8 mouse cellular contexts compared by ENCODE assay signal in genomic region chr2:25182664-25183063, GRCm38 (mm10). TPM values are rescaled to one million over a fixed set of nuclear protein-coding genes. Genes with fewer than 3 reads are reported as not detected.
DNase-seq lines count a peak whose midpoint lies in the region; ATAC-seq lines count a peak whose summit lies in the region.
"Had no signal": no experiment of that assay in that cellular context is flagged by ENCODE, and none has a peak within 500 bp of the region (broad histone marks: within the 10 kb centered on the region; RNA-seq: fewer than 3 reads in every experiment).

No protein-coding gene starts in this region.

- H3K9ac ChIP-seq in lung, embryonic 16.5 days (ENCODE audit: low read length) = peak overlapping the region; percentile 33
- H3K9ac ChIP-seq in forebrain, embryonic 15.5 days (replicated peaks) = no peak overlapping the region
- no peak overlapping the region for H3K9ac ChIP-seq in limb, embryonic 15.5 days
- H3K9ac ChIP-seq in stomach, embryonic 16.5 days (ENCODE audit: low read length) = peak overlapping the region; percentile 38; the same call in 1 of the 2 replicates

- 22% methylated on average over 6 of the region's 6 CpGs for WGBS in lung, embryonic 16.5 days
- WGBS in forebrain, embryonic 15.5 days = 3% methylated on average over 6 of the region's 6 CpGs
- 31% methylated on average over 6 of the region's 6 CpGs for WGBS in limb, embryonic 15.5 days
- WGBS in stomach, embryonic 16.5 days = 20% methylated on average over 6 of the region's 6 CpGs

- no peak overlapping the region for H3K27ac ChIP-seq in lung, embryonic 16.5 days (ENCODE audit: low read length)
- peak overlapping the region; percentile 88 for H3K27ac ChIP-seq in forebrain, embryonic 15.5 days (replicated peaks)
- no peak overlapping the region for H3K27ac ChIP-seq in limb, embryonic 15.5 days
- no peak overlapping the region for H3K27ac ChIP-seq in stomach, embryonic 16.5 days (ENCODE audit: low read length)

- H3K4me2 ChIP-seq in lung, embryonic 16.5 days (ENCODE audit: low read depth, low read length) = peak overlapping the region; percentile 87
- H3K4me2 ChIP-seq in forebrain, embryonic 15.5 days (replicated peaks) = peak overlapping the region; percentile 83
- H3K4me2 ChIP-seq in limb, embryonic 15.5 days = peak overlapping the region; percentile 24; the same call in 1 of the 2 replicates
- H3K4me2 ChIP-seq in stomach, embryonic 16.5 days (ENCODE audit: low read depth, low read length) = peak overlapping the region; percentile 85

- no peak for ATAC-seq in lung, embryonic 16.5 days (ENCODE audit: low read depth)
- no peak for ATAC-seq in forebrain, embryonic 15.5 days (replicated peaks)
- ATAC-seq in limb, embryonic 15.5 days (ENCODE audit: insufficient number of reproducible peaks, low FRiP score, low TSS enrichment, low read depth) = no peak
- ATAC-seq in stomach, embryonic 16.5 days (ENCODE audit: insufficient read depth, low FRiP score) = no peak

- H3K4me3 ChIP-seq in lung, embryonic 16.5 days (ENCODE audit: low read length) = peak overlapping the region; percentile 63
- peak overlapping the region; percentile 73 for H3K4me3 ChIP-seq in forebrain, embryonic 15.5 days
- H3K4me3 ChIP-seq in limb, embryonic 15.5 days = peak overlapping the region; percentile 50
- peak overlapping the region; percentile 35 for H3K4me3 ChIP-seq in stomach, embryonic 16.5 days (replicated peaks; ENCODE audit: low read length)

- DNase-seq in lung, postnatal 36 days = no peak
- DNase-seq in frontal cortex, postnatal 36 days (ENCODE audit: low spot score in 2 of 2) = no peak
- DNase-seq in cerebellum, adult 18-20 months = no peak

- peaks cover 26% of the 10 kb centered on the region for H3K27me3 ChIP-seq in lung, embryonic 16.5 days (ENCODE audit: control insufficient read depth, insufficient read depth, low read depth, low read length)
- no peaks in the 10 kb centered on the region for H3K27me3 ChIP-seq in forebrain, embryonic 15.5 days
- peaks cover 78% of the 10 kb centered on the region for H3K27me3 ChIP-seq in limb, embryonic 15.5 days
- peaks cover 30% of the 10 kb centered on the region for H3K27me3 ChIP-seq in stomach, embryonic 16.5 days (ENCODE audit: control insufficient read depth, insufficient read depth, low read length)

- H3K9me3 ChIP-seq in lung, embryonic 16.5 days (ENCODE audit: control insufficient read depth, low read length) = no peaks in the 10 kb centered on the region
- no peaks in the 10 kb centered on the region for H3K9me3 ChIP-seq in forebrain, embryonic 15.5 days
- H3K9me3 ChIP-seq in limb, embryonic 15.5 days = no peaks in the 10 kb centered on the region
- H3K9me3 ChIP-seq in stomach, embryonic 16.5 days (replicated peaks; ENCODE audit: control insufficient read depth, low read length) = no peaks in the 10 kb centered on the region

- peaks cover 18% of the 10 kb centered on the region for H3K4me1 ChIP-seq in lung, embryonic 16.5 days (replicated peaks; ENCODE audit: control insufficient read depth, insufficient read depth, low read length)
- H3K4me1 ChIP-seq in forebrain, embryonic 15.5 days = peaks cover 82% of the 10 kb centered on the region
- H3K4me1 ChIP-seq in limb, embryonic 15.5 days = peaks cover 51% of the 10 kb centered on the region
- peaks cover 29% of the 10 kb centered on the region for H3K4me1 ChIP-seq in stomach, embryonic 16.5 days (ENCODE audit: control insufficient read depth, insufficient read depth, low read length)

- no peaks in the 10 kb centered on the region for H3K36me3 ChIP-seq in lung, embryonic 16.5 days (ENCODE audit: control insufficient read depth, insufficient read depth, low read length)
- H3K36me3 ChIP-seq in forebrain, embryonic 15.5 days = no peaks in the 10 kb centered on the region
- no peaks in the 10 kb centered on the region for H3K36me3 ChIP-seq in limb, embryonic 15.5 days
- no peaks in the 10 kb centered on the region for H3K36me3 ChIP-seq in stomach, embryonic 16.5 days (ENCODE audit: control insufficient read depth, insufficient read depth, low read length)

RNA-seq across cellular contexts. Expression of gene Nrarp, which starts 2.1 kb away (rescaled TPM):
- polyA plus RNA-seq in lung, embryonic 16.5 days (2015; fragmentation: Nextera tagmentation; extraction: Ambion mirVana) = 9.8 and 10.0 TPM in 2 replicates
- polyA plus RNA-seq in forebrain, embryonic 15.5 days (2015; fragmentation: Nextera tagmentation; extraction: Ambion mirVana) = 25.2 and 27.5 TPM in 2 replicates
- polyA plus RNA-seq in limb, embryonic 15.5 days (2015; fragmentation: Nextera tagmentation; extraction: Ambion mirVana) = 28.5 and 33.5 TPM in 2 replicates
- polyA plus RNA-seq in stomach, embryonic 16.5 days (2015; fragmentation: Nextera tagmentation; extraction: Ambion mirVana) = 9.9 and 11.0 TPM in 2 replicates

RNA-seq across cellular contexts. Expression of gene Tor4a, which starts 14.0 kb away (rescaled TPM):
- 10.0 and 12.5 TPM in 2 replicates for polyA plus RNA-seq in lung, embryonic 16.5 days (2015; fragmentation: Nextera tagmentation; extraction: Ambion mirVana)
- 1.3 and 1.6 TPM in 2 replicates for polyA plus RNA-seq in forebrain, embryonic 15.5 days (2015; fragmentation: Nextera tagmentation; extraction: Ambion mirVana)
- 8.9 and 10.0 TPM in 2 replicates for polyA plus RNA-seq in limb, embryonic 15.5 days (2015; fragmentation: Nextera tagmentation; extraction: Ambion mirVana)
- polyA plus RNA-seq in stomach, embryonic 16.5 days (2015; fragmentation: Nextera tagmentation; extraction: Ambion mirVana) = 16.8 and 19.2 TPM in 2 replicates

RNA-seq across cellular contexts. Expression of gene Nelfb, which starts 28.6 kb away (rescaled TPM):
- polyA plus RNA-seq in lung, embryonic 16.5 days (2015; fragmentation: Nextera tagmentation; extraction: Ambion mirVana) = 112 and 113 TPM in 2 replicates
- 96.7 and 102 TPM in 2 replicates for polyA plus RNA-seq in forebrain, embryonic 15.5 days (2015; fragmentation: Nextera tagmentation; extraction: Ambion mirVana)
- 114 and 117 TPM in 2 replicates for polyA plus RNA-seq in limb, embryonic 15.5 days (2015; fragmentation: Nextera tagmentation; extraction: Ambion mirVana)
- 102 and 109 TPM in 2 replicates for polyA plus RNA-seq in stomach, embryonic 16.5 days (2015; fragmentation: Nextera tagmentation; extraction: Ambion mirVana)

RNA-seq across cellular contexts. Expression of gene Stpg3, which starts 31.8 kb away (rescaled TPM):
- polyA plus RNA-seq in lung, embryonic 16.5 days (2015; fragmentation: Nextera tagmentation; extraction: Ambion mirVana) = 0.15 TPM in 1 of 2 replicates, not detected in the other
- polyA plus RNA-seq in forebrain, embryonic 15.5 days (2015; fragmentation: Nextera tagmentation; extraction: Ambion mirVana) = not detected in 2 replicates
- polyA plus RNA-seq in limb, embryonic 15.5 days (2015; fragmentation: Nextera tagmentation; extraction: Ambion mirVana) = not detected in 2 replicates
- 0.06 TPM in 1 of 2 replicates, not detected in the other for polyA plus RNA-seq in stomach, embryonic 16.5 days (2015; fragmentation: Nextera tagmentation; extraction: Ambion mirVana)
- polyA plus RNA-seq: large intestine, adult 2 months had no signal

RNA-seq across cellular contexts. Expression of gene Fam166a, which starts 35.9 kb away (rescaled TPM):
- 0.68 TPM in 1 of 2 replicates, not detected in the other for polyA plus RNA-seq in lung, embryonic 16.5 days (2015; fragmentation: Nextera tagmentation; extraction: Ambion mirVana)
- 1.2 TPM in 1 of 2 replicates, not detected in the other for polyA plus RNA-seq in forebrain, embryonic 15.5 days (2015; fragmentation: Nextera tagmentation; extraction: Ambion mirVana)
- polyA plus RNA-seq in limb, embryonic 15.5 days (2015; fragmentation: Nextera tagmentation; extraction: Ambion mirVana) = 0.81 TPM in 1 of 2 replicates, not detected in the other
- not detected in 2 replicates for polyA plus RNA-seq in stomach, embryonic 16.5 days (2015; fragmentation: Nextera tagmentation; extraction: Ambion mirVana)
- polyA plus RNA-seq: large intestine, adult 2 months had no signal

Comparison
In these comparisons a context has a peak if more than half of its experiments do, and no peak if none do; other contexts are left out.
1. H3K4me2 ChIP-seq: peak in every context shown above with its lines; median percentile 87 in lung, embryonic 16.5 days; 85 in stomach, embryonic 16.5 days; 83 in forebrain, embryonic 15.5 days; 24 in limb, embryonic 15.5 days.
2. H3K9ac ChIP-seq: peak in lung, embryonic 16.5 days (single experiment) and stomach, embryonic 16.5 days (single experiment); none in forebrain, embryonic 15.5 days (single experiment) and limb, embryonic 15.5 days (single experiment).
3. Peak in every context shown above with its lines, with median percentiles within 50 percentile points of each other: H3K4me3 ChIP-seq.